Mouse (Mus musculus): ENCODE measurements around the gene Cpsf3. TPM values are rescaled to one million over a fixed set of nuclear protein-coding genes. Genes with fewer than 3 reads are reported as not detected.

The Cpsf3 gene
- polyA plus RNA-seq (2012; rRNA removed; ENCODE audit: low replicate concordance), result 4.2 and 8.6 TPM in 2 replicates

GRCm38 (mm10) chr12:21284761-21285441 lies at the start of gene Cpsf3:
Cpsf3 (plus strand) TSS chr12:21285391.

GRCm38 (mm10) chr12:21286243-21286622 lies 1.0 kb downstream of the Cpsf3 start, which contains the start of gene Itgb1bp1:
Itgb1bp1 (minus strand) TSS chr12:21286284.

DNA sequence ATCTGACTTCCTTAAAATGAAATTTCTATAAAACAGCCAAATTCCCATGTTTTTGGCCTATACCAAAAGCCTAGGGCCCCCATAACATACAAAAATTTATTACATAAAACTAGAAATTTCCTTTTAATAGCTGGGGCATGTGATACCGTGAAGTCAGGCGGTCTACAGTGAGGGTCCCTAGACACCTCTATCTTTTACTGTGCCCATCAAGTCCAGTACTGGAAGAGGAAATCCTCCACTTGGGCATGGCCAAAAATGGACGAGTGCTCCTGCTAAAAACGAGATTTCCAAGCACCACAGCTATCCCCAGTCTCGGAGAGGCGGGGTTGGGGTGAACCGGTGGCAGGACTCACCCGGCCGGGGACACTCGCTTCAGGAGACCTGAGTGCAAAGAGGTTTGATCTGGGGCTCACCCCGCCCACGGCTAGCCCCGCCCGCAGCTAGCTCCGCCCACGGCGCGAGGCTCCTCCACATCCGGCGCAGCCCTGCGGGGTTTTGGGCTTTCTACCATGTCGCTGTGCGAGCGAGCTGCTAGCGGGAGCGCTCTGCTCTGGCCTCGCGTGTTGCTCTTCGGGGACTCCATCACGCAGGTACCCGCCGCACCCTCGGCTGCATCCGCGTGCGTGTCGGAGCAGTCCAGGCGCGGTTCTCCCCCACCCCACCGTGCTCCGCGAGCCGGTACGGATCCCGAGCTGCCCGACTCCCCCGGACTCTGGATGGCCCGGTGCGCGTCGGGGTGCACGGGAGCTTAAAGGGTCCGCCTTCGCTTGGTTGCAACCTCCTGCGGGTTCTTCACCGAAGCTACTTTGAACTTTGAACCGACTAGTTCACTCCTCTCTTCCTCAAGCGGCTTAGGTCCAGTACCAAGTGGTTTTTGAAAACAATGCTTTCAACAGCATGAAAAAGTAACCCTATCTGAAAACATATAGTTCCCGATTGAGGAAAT lies 31.0 kb downstream of the Cpsf3 start, which contains the start of gene Iah1:
Iah1 (plus strand) TSS at position 467 of the 946 bp plus-strand sequence.

Other genes with a start within 250 kb of the Cpsf3 start
- gene Itgb1bp1, start 893 bp downstream of the Cpsf3 start, polyA plus RNA-seq (2012; rRNA removed; ENCODE audit: low replicate concordance), result 2.4 and 2.9 TPM in 2 replicates
- 68.3 and 79.4 TPM in 2 replicates for gene Iah1, start 31.0 kb downstream of the Cpsf3 start, polyA plus RNA-seq (2012; rRNA removed; ENCODE audit: low replicate concordance)
- 7.1 and 14.9 TPM in 2 replicates for gene Adam17, start 88.2 kb downstream of the Cpsf3 start, polyA plus RNA-seq (2012; rRNA removed; ENCODE audit: low replicate concordance)
- gene Ywhaq, start 132.2 kb downstream of the Cpsf3 start, polyA plus RNA-seq (2012; rRNA removed; ENCODE audit: low replicate concordance), result 19.4 and 29.2 TPM in 2 replicates

All from duodenum, adult 2 months (tissue).